Mouse (Mus musculus): ENCODE results near the gene Hyou1. TPM values are rescaled to one million over a fixed set of nuclear protein-coding genes. Genes with fewer than 3 reads are reported as not detected.
"Not testable (repeated sequence)": the region's sequence is repeated elsewhere in the genome, so short reads cannot be mapped to it uniquely, and the experiment has no call there.

Gene Hyou1
- polyA plus RNA-seq, 1 experiment from 2014 or later: 30.8 TPM

- peaks cover 98% of the 10 kb centered on the region for H3K36me3 ChIP-seq
- no peaks in the 10 kb centered on the region for H3K9me3 ChIP-seq
- no peak overlapping the region for H3K4me2 ChIP-seq
- H3K27me3 ChIP-seq: no peaks in the 10 kb centered on the region
- H3K4me1 ChIP-seq: no peaks in the 10 kb centered on the region
- no peak for ATAC-seq (ENCODE audit: insufficient number of reproducible peaks, insufficient read depth, low FRiP score, low TSS enrichment, low read depth)
- no peak overlapping the region for H3K4me3 ChIP-seq
- WGBS: 95% methylated on average over 6 of the region's 6 CpGs
- H3K9ac ChIP-seq: no peak overlapping the region
- H3K27ac ChIP-seq: no peak overlapping the region
Observed at GRCm38 (mm10) chr9:44353142-44353541, 26.1 kb upstream of the Hyou1 start.

GRCm38 (mm10) chr9:44357207-44357606, 22.1 kb upstream of the Hyou1 start:
- H3K4me1 ChIP-seq: peaks cover 6% of the 10 kb centered on the region
- no peak overlapping the region for H3K4me3 ChIP-seq
- H3K36me3 ChIP-seq: peaks cover 76% of the 10 kb centered on the region
- no peak overlapping the region for H3K9ac ChIP-seq
- WGBS: 75% methylated on average over 4 of the region's 4 CpGs
- no peak for ATAC-seq (ENCODE audit: insufficient number of reproducible peaks, insufficient read depth, low FRiP score, low TSS enrichment, low read depth)
- no peaks in the 10 kb centered on the region for H3K9me3 ChIP-seq
- no peaks in the 10 kb centered on the region for H3K27me3 ChIP-seq
- H3K27ac ChIP-seq: no peak overlapping the region
- no peak overlapping the region for H3K4me2 ChIP-seq

GRCm38 (mm10) chr9:44361190-44361917, 17.9 kb upstream of the Hyou1 start, which contains the start of gene Vps11:
Vps11 (minus strand) TSS chr9:44361670.
- H3K27ac ChIP-seq: peak within 1 kb of the TSS; percentile 69
- peak within 1 kb of the TSS; percentile 86 for H3K4me2 ChIP-seq
- no peaks in the 10 kb centered on the region for H3K9me3 ChIP-seq
- no peaks in the 10 kb centered on the region for H3K27me3 ChIP-seq
- peak within 1 kb of the TSS; percentile 96 for H3K4me3 ChIP-seq
- H3K4me1 ChIP-seq: peaks cover 6% of the 10 kb centered on the region
- peak within 1 kb of the TSS; percentile 90 for H3K9ac ChIP-seq
- ATAC-seq (ENCODE audit: insufficient number of reproducible peaks, insufficient read depth, low FRiP score, low TSS enrichment, low read depth): peak; percentile 91
- peaks cover 35% of the 10 kb centered on the region for H3K36me3 ChIP-seq
- under 1% methylated on average over 44 of the region's 44 CpGs for WGBS

- peak overlapping the region; percentile 96 for H3K4me3 ChIP-seq
- peaks cover 29% of the 10 kb centered on the region for H3K36me3 ChIP-seq
- H3K9me3 ChIP-seq; ATAC-seq (ENCODE audit: insufficient number of reproducible peaks, insufficient read depth, low FRiP score, low TSS enrichment, low read depth); H3K27me3 ChIP-seq; H3K4me1 ChIP-seq: not testable (repeated sequence)
- peak overlapping the region; percentile 86 for H3K4me2 ChIP-seq
- WGBS: 43% methylated on average over 4 of the region's 4 CpGs
- H3K27ac ChIP-seq: peak overlapping the region; percentile 69
- peak overlapping the region; percentile 90 for H3K9ac ChIP-seq
Observed at GRCm38 (mm10) chr9:44361931-44362330, 17.4 kb upstream of the Hyou1 start.

GRCm38 (mm10) chr9:44364480-44364879, 14.8 kb upstream of the Hyou1 start:
- no peak overlapping the region for H3K27ac ChIP-seq
- no peak for ATAC-seq (ENCODE audit: insufficient number of reproducible peaks, insufficient read depth, low FRiP score, low TSS enrichment, low read depth)
- H3K9me3 ChIP-seq: no peaks in the 10 kb centered on the region
- no peak overlapping the region for H3K9ac ChIP-seq
- WGBS: 61% methylated on average over 3 of the region's 3 CpGs
- no peak overlapping the region for H3K4me2 ChIP-seq
- no peaks in the 10 kb centered on the region for H3K27me3 ChIP-seq
- peaks cover 6% of the 10 kb centered on the region for H3K4me1 ChIP-seq
- H3K36me3 ChIP-seq: peaks cover 5% of the 10 kb centered on the region
- no peak overlapping the region for H3K4me3 ChIP-seq

- Histone ChIP-seq H3K4me3 (no peak overlapping the region), H3K4me2 (no peak overlapping the region), H3K27ac (no peak overlapping the region), H3K9ac (no peak overlapping the region), H3K36me3 (no peaks in the 10 kb centered on the region), H3K4me1 (peaks cover 2% of the 10 kb centered on the region; the same call in 1 of the 2 replicates), H3K9me3 (no peaks in the 10 kb centered on the region), H3K27me3 (no peaks in the 10 kb centered on the region)
- ATAC-seq (ENCODE audit: insufficient number of reproducible peaks, insufficient read depth, low FRiP score, low TSS enrichment, low read depth): no peak
Observed at GRCm38 (mm10) chr9:44373386-44373785, 5.9 kb upstream of the Hyou1 start.

GRCm38 (mm10) chr9:44376141-44376540, 3.1 kb upstream of the Hyou1 start:
- no peak overlapping the region for H3K9ac ChIP-seq
- 92% methylated on average over 6 of the region's 6 CpGs for WGBS

GRCm38 (mm10) chr9:44377335-44377734, 2.0 kb upstream of the Hyou1 start:
- not testable (repeated sequence) for H3K4me2 ChIP-seq; H3K4me3 ChIP-seq; H3K9ac ChIP-seq; H3K27ac ChIP-seq; H3K9me3 ChIP-seq; H3K27me3 ChIP-seq; ATAC-seq (ENCODE audit: insufficient number of reproducible peaks, insufficient read depth, low FRiP score, low TSS enrichment, low read depth)
- peaks cover 17% of the 10 kb centered on the region for H3K4me1 ChIP-seq
- 80% methylated on average over 2 of the region's 2 CpGs for WGBS
- H3K36me3 ChIP-seq: peaks cover 18% of the 10 kb centered on the region

More at GRCm38 (mm10) chr9:44376141-44376540, 3.1 kb upstream of the Hyou1 start:
- no peaks in the 10 kb centered on the region for H3K27me3 ChIP-seq
- H3K36me3 ChIP-seq: peaks cover 6% of the 10 kb centered on the region
- peaks cover 17% of the 10 kb centered on the region for H3K4me1 ChIP-seq
- H3K9me3 ChIP-seq: no peaks in the 10 kb centered on the region
- H3K4me3 ChIP-seq: no peak overlapping the region
- no peak for ATAC-seq (ENCODE audit: insufficient number of reproducible peaks, insufficient read depth, low FRiP score, low TSS enrichment, low read depth)
- H3K27ac ChIP-seq: no peak overlapping the region
- no peak overlapping the region for H3K4me2 ChIP-seq

- Histone ChIP-seq H3K27me3 (no peaks in the 10 kb centered on the region), H3K4me1 (peaks cover 17% of the 10 kb centered on the region), H3K4me3 (peak overlapping the region; percentile 89), H3K36me3 (peaks cover 27% of the 10 kb centered on the region), H3K9me3 (no peaks in the 10 kb centered on the region), H3K4me2 (peak overlapping the region; percentile 86), H3K9ac (peak overlapping the region; percentile 95), H3K27ac (no peak overlapping the region)
- WGBS: 87% methylated on average over 5 of the region's 5 CpGs
- no peak for ATAC-seq (ENCODE audit: insufficient number of reproducible peaks, insufficient read depth, low FRiP score, low TSS enrichment, low read depth)
Observed at GRCm38 (mm10) chr9:44378153-44378730, 1.0 kb upstream of the Hyou1 start.

GRCm38 (mm10) chr9:44379862-44380261, 572 bp downstream of the Hyou1 start:
- Histone ChIP-seq H3K4me1 (peaks cover 17% of the 10 kb centered on the region), H3K27ac (peak overlapping the region; percentile 87), H3K4me2 (peak overlapping the region; percentile 86), H3K4me3 (peak overlapping the region; percentile 89), H3K9me3 (no peaks in the 10 kb centered on the region), H3K9ac (peak overlapping the region; percentile 95), H3K27me3 (no peaks in the 10 kb centered on the region), H3K36me3 (peaks cover 44% of the 10 kb centered on the region)
- ATAC-seq (ENCODE audit: insufficient number of reproducible peaks, insufficient read depth, low FRiP score, low TSS enrichment, low read depth): peak; percentile 22; the same call in 1 of the 2 replicates
- WGBS: 7% methylated on average over 15 of the region's 15 CpGs

- Histone ChIP-seq H3K9me3 (no peaks in the 10 kb centered on the region), H3K36me3 (peaks cover 91% of the 10 kb centered on the region), H3K4me2 (no peak overlapping the region), H3K27ac (no peak overlapping the region), H3K27me3 (no peaks in the 10 kb centered on the region), H3K4me1 (peaks cover 11% of the 10 kb centered on the region), H3K4me3 (no peak overlapping the region), H3K9ac (no peak overlapping the region)
- ATAC-seq (ENCODE audit: insufficient number of reproducible peaks, insufficient read depth, low FRiP score, low TSS enrichment, low read depth): no peak
- 93% methylated on average over 13 of the region's 13 CpGs for WGBS
Observed at GRCm38 (mm10) chr9:44384596-44384995, 5.3 kb downstream of the Hyou1 start.

- no peaks in the 10 kb centered on the region for H3K9me3 ChIP-seq
- H3K9ac ChIP-seq: no peak overlapping the region
- H3K36me3 ChIP-seq: peaks cover 97% of the 10 kb centered on the region
- 79% methylated on average over 3 of the region's 3 CpGs for WGBS
- no peak overlapping the region for H3K27ac ChIP-seq
- ATAC-seq (ENCODE audit: insufficient number of reproducible peaks, insufficient read depth, low FRiP score, low TSS enrichment, low read depth): no peak
- no peaks in the 10 kb centered on the region for H3K4me1 ChIP-seq
- no peak overlapping the region for H3K4me3 ChIP-seq
- H3K4me2 ChIP-seq: no peak overlapping the region
- no peaks in the 10 kb centered on the region for H3K27me3 ChIP-seq
Observed at GRCm38 (mm10) chr9:44387221-44387620, 7.9 kb downstream of the Hyou1 start.

All from embryonic facial prominence, embryonic 13.5 days (tissue).